In the genomic region with DNA sequence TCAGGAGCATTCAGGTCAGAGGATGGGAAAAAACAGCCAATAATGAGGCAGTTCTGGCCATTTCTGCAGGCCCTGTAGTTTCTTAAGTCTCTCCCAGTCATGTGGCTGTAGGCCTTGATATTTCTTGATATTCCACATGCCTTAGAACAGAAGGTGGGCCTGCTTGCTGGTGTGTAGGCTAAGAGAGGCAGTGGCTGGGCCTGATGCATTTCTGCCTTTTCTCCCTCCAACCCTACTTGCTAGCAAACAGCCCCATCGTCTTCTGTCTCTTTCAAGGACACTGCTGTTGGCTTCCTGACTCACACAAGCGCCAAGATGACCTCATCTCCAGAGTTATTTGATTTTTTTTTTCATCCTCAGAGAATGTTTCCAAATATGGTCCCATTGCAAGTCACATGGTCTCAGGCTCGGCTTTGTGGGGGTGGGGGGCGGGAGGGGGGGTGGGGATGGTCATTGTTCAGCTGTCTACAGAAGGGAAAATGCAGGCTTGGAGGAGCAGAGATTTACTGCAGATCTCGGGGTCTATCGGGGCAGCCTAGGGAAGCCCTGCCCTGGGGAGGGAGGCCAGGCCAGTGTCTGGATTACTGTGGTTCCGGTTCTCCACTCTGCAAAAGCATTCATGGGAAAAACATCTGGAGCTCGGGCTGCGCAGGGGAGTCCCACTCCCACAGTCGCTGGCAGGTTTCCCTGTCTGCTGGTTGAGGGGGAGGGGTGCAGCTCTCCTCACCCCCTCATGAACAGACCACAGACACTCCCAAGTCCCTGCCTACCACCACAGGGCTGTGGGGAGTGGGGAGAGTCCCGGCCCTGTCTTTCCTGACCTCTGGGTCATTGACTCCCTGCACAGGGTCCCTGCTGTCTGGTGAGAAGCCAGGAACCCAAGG, we compare ENCODE assay signal across 8 mouse cellular contexts. TPM values are rescaled to one million over a fixed set of nuclear protein-coding genes. Genes with fewer than 3 reads are reported as not detected.
DNase-seq lines count a peak whose midpoint lies in the region; ATAC-seq and TF ChIP-seq lines count a peak whose summit lies in the region.

No protein-coding gene starts in this region.

- H3K9me3 ChIP-seq in forebrain, embryonic 15.5 days: no peaks in the 10 kb centered on the region
- H3K9me3 ChIP-seq in limb, embryonic 12.5 days: no peaks in the 10 kb centered on the region
- H3K9me3 ChIP-seq in midbrain, embryonic 16.5 days (replicated peaks; ENCODE audit: control insufficient read depth, low read length, poor library complexity, severe bottlenecking): no peaks in the 10 kb centered on the region

- H3K4me3 ChIP-seq in layer of hippocampus, adult 2 months: no peak overlapping the region
- no peak overlapping the region for H3K4me3 ChIP-seq in forebrain, embryonic 15.5 days
- H3K4me3 ChIP-seq in limb, embryonic 12.5 days (replicated peaks): no peak overlapping the region; the same call in 1 of the 2 replicates
- no peak overlapping the region for H3K4me3 ChIP-seq in midbrain, embryonic 16.5 days (ENCODE audit: low read depth, low read length)

- no peak for DNase-seq in layer of hippocampus, adult 2 months (ENCODE audit: low spot score in 2 of 2)
- DNase-seq in layer of hippocampus, adult 11-12 months (ENCODE audit: low spot score): no peak
- peak; percentile 85 for DNase-seq in heart, postnatal 4 days
- DNase-seq in thymus, postnatal 14 days: no peak
- no peak for DNase-seq in thymus, postnatal 10 days (ENCODE audit: low spot score in 2 of 2)

- H3K4me2 ChIP-seq in forebrain, embryonic 15.5 days (replicated peaks): no peak overlapping the region
- H3K4me2 ChIP-seq in limb, embryonic 12.5 days: peak overlapping the region; percentile 28
- no peak overlapping the region for H3K4me2 ChIP-seq in midbrain, embryonic 16.5 days (ENCODE audit: low read length)

- H3K4me1 ChIP-seq in forebrain, embryonic 15.5 days: 0 out of 2 replicates have a peak, but pooled peaks cover 11% of the 10 kb centered on the region
- H3K4me1 ChIP-seq in limb, embryonic 12.5 days (replicated peaks): peaks cover 49% of the 10 kb centered on the region
- peaks cover 8% of the 10 kb centered on the region for H3K4me1 ChIP-seq in midbrain, embryonic 16.5 days (ENCODE audit: control insufficient read depth, insufficient read depth, low read length)

- H3K36me3 ChIP-seq in forebrain, embryonic 15.5 days: no peaks in the 10 kb centered on the region
- H3K36me3 ChIP-seq in limb, embryonic 12.5 days: no peaks in the 10 kb centered on the region
- H3K36me3 ChIP-seq in midbrain, embryonic 16.5 days (ENCODE audit: control insufficient read depth, insufficient read depth, low read length): no peaks in the 10 kb centered on the region

- no peak for ATAC-seq in forebrain, embryonic 15.5 days (replicated peaks)
- ATAC-seq in limb, embryonic 12.5 days (ENCODE audit: insufficient number of reproducible peaks, insufficient read depth, low FRiP score, low TSS enrichment, low read depth): peak; percentile 92
- 0 out of 2 replicates have a peak, but pooled peaks have one; percentile 28 for ATAC-seq in midbrain, embryonic 16.5 days

- TF ChIP-seq CTCF in layer of hippocampus, adult 2 months (conservative IDR thresholded peaks at IDR 0.05): no peak

- H3K27ac ChIP-seq in layer of hippocampus, adult 2 months: peak overlapping the region; percentile 72
- H3K27ac ChIP-seq in forebrain, embryonic 15.5 days (replicated peaks): peak overlapping the region; percentile 46
- H3K27ac ChIP-seq in limb, embryonic 12.5 days: peak overlapping the region; percentile 95
- peak overlapping the region; percentile 77 for H3K27ac ChIP-seq in midbrain, embryonic 16.5 days (ENCODE audit: low read length)

- no peaks in the 10 kb centered on the region for H3K27me3 ChIP-seq in forebrain, embryonic 15.5 days
- no peaks in the 10 kb centered on the region for H3K27me3 ChIP-seq in limb, embryonic 12.5 days
- H3K27me3 ChIP-seq in midbrain, embryonic 16.5 days (ENCODE audit: control insufficient read depth, insufficient read depth, low read depth, low read length): no peaks in the 10 kb centered on the region

- H3K9ac ChIP-seq in forebrain, embryonic 15.5 days (replicated peaks): no peak overlapping the region
- H3K9ac ChIP-seq in limb, embryonic 12.5 days (replicated peaks): no peak overlapping the region
- no peak overlapping the region for H3K9ac ChIP-seq in midbrain, embryonic 16.5 days (ENCODE audit: low read depth, low read length)

- 57% methylated on average over 11 of the region's 11 CpGs for WGBS in forebrain, embryonic 15.5 days
- WGBS in limb, embryonic 12.5 days: 19% methylated on average over 11 of the region's 11 CpGs
- WGBS in midbrain, embryonic 16.5 days: 36% methylated on average over 11 of the region's 11 CpGs

RNA-seq across cellular contexts. Expression of a gene that starts 7.0 kb away (rescaled TPM):
- total RNA-seq in layer of hippocampus, adult 2 months (2021): not detected
- polyA plus RNA-seq in forebrain, embryonic 15.5 days (2015; fragmentation: Nextera tagmentation; extraction: Ambion mirVana): not detected in 2 replicates
- total RNA-seq in heart, postnatal 4 days (2021): under 1 TPM; 0.62 to 0.65 TPM
- polyA plus RNA-seq in limb, embryonic 12.5 days (2016; fragmentation: Nextera tagmentation; extraction: Ambion mirVana): not detected in 2 replicates
- not detected in 2 replicates for polyA plus RNA-seq in midbrain, embryonic 16.5 days (2015; fragmentation: Nextera tagmentation; extraction: Ambion mirVana)

RNA-seq across cellular contexts. Expression of a gene that starts 12.9 kb away (rescaled TPM):
- total RNA-seq in layer of hippocampus, adult 2 months (2021): under 1 TPM in 1 of 2 experiments, not detected in 1; 0.49 TPM
- polyA plus RNA-seq in forebrain, embryonic 15.5 days (2015; fragmentation: Nextera tagmentation; extraction: Ambion mirVana): 0.31 TPM in 1 of 2 replicates, not detected in the other
- 1,000 to 10,000 TPM; 6,207 to 7,219 TPM for total RNA-seq in heart, postnatal 4 days (2021)
- 3.3 and 3.7 TPM in 2 replicates for polyA plus RNA-seq in limb, embryonic 12.5 days (2016; fragmentation: Nextera tagmentation; extraction: Ambion mirVana)
- polyA plus RNA-seq in midbrain, embryonic 16.5 days (2015; fragmentation: Nextera tagmentation; extraction: Ambion mirVana): 0.40 TPM in 1 of 2 replicates, not detected in the other
